Mouse (Mus musculus): ENCODE data around the gene Nectin3.

DNA sequence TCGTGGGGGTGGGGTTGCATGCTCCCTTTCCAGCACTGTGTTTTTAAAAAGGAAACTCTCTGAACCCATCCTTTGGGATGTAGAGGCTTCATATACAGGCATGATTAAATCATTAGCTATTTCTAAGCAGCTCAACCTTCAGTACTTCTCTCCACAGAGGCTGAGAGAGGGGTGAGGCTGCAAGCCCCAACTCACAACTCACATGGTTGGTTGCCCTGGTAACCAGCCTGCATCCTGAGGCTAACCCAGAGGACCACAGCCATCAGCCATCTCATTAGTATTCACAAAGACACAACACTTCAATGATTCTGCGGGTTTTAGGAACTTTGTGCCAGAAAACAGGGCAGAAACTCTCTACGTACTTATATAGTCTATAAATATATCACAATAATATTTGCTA lies 32.7 kb upstream of the Nectin3 start:
- TF ChIP-seq CTCF (IDR thresholded peaks at IDR 0.05; ENCODE audit: borderline replicate concordance, insufficient read depth, low read depth, low read length) (no peak), POLR2A (IDR thresholded peaks at IDR 0.05; ENCODE audit: borderline replicate concordance, insufficient read depth, low read length) (no peak)
